Mouse (Mus musculus) spleen, postnatal 14 days (tissue): ENCODE results near the gene Pou6f1.
"Not testable (repeated sequence)": the region's sequence is repeated elsewhere in the genome, so short reads cannot be mapped to it uniquely, and the experiment has no call there.

Experiments
- DNase-seq, 2 experiments: peaks; one replicate each; pipeline ENCODE4 v3.0.0; 2021 to 2022; ENCODE audit warnings: low spot score in 2 of 2

Pou6f1 gene

DNA sequence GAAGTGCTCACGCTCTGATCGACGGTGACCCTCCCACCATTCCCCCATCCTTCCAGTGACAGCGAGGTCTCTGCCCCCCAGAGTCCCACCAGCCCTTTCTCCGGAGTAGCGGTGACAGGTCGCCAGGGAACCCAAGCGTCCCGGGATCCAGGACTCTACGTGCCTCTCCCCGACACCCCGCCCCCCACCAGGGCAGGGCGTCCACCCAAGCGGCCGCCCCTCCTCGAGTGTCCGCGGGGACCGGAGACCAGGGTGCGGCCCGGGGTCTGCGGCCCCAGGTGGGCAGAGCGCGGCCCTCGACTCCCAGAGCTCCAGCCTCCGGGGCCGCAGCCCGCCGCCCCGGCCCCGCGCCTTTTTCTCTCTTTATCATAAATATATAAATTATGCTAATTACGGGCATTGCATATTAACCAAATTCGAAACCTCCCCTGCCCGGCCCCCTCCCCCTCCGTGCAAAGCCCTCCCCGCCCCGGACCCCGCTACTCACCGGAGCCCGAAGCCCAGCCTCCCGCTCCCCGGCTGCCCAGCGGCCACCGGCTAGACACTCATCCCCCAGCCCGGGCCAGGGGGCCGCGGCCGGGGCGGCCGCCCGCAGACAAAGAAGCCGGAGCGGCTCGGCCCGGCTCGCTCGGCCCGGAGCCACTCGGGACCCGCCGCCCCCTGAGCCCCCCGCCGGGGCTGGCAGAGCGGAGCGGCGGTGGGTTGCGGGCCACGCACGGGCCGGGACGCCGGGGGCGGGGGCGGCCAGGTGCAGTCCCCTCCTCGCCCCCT lies at the start of gene Pou6f1:
Gene Pou6f1 (minus strand): TSS at position 709 of the 771 bp plus-strand sequence.
- no peak for DNase-seq

GRCm38 (mm10) chr15:100646161-100646560 lies 46.4 kb upstream of the Pou6f1 start:
- DNase-seq = no peak

GRCm38 (mm10) chr15:100642451-100642850 lies 42.7 kb upstream of the Pou6f1 start:
- DNase-seq = no peak

DNA sequence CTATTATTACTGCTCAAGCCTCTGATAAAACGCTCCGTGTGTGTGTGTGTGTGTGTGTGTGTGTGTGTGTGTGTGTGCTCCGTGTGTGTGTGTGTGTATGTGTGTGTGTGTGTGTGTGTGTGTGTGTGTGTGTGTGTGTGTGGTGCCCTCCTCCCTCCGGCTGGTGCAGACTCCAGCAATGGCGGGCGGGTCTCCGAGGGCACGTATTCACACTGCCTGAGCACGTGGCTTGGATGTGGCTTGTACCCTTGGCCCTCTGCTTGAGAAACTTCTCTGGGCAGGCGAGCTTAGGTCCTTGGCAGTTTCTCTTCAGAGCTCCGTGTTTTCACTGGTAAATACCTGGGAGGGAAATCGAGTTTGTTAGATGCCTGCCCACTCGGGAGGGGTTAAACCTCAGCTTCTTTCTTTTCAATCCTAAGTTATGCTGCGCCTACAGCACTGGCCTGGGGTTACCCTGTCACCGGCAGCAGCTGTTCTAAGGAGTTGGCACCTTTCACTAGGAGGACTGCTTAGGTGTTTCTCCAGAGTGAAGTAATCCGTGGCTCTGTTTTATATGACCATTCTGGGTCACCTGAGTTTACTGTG lies 41.5 kb upstream of the Pou6f1 start:
- no peak for DNase-seq

DNA sequence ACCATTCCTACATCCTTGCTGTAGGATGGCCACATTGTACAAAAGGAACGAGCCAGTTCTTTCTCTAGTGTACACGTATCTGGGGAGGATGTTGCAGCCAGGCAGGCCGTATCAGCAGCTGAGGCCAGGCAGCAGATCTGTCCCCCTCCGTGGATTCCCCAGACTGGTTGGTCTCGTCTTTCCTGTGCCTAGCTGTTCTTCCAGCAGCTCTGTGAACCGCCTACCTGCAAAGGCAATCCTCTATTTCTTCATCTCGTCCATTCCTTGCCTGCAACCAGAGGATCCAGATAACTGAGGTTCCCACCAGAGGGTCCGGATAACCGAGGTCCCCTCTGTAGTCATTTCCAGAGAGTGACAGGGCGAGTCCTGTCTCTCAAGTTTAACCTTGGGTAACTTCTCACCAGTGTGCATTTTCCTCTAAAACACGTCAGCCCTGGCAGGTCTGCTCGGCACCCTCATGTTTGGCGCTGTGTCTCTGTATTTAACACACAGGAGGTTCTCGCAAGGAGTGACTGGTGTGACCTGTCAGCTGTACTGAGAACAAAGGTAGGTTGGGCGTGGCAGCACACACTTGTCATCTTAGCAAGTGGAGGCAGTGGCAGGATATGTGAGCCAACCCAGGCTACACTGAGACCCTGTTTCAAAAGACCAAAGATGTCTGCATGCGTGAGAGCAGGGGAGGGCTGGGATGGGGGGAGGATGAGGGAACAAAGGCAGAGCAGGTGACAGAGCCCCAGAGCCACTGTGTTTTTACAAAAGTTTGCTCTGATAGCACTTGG lies 40.4 kb upstream of the Pou6f1 start:
- DNase-seq = no peak

- peak in 1 of 2 experiments; percentile 26 for DNase-seq
Measured at GRCm38 (mm10) chr15:100637661-100638060, 37.9 kb upstream of the Pou6f1 start.

GRCm38 (mm10) chr15:100636700-100637501 lies 37.1 kb upstream of the Pou6f1 start, which contains the start of gene Smagp:
Gene Smagp (minus strand): TSS chr15:100636940.
- DNase-seq = no peak

DNA sequence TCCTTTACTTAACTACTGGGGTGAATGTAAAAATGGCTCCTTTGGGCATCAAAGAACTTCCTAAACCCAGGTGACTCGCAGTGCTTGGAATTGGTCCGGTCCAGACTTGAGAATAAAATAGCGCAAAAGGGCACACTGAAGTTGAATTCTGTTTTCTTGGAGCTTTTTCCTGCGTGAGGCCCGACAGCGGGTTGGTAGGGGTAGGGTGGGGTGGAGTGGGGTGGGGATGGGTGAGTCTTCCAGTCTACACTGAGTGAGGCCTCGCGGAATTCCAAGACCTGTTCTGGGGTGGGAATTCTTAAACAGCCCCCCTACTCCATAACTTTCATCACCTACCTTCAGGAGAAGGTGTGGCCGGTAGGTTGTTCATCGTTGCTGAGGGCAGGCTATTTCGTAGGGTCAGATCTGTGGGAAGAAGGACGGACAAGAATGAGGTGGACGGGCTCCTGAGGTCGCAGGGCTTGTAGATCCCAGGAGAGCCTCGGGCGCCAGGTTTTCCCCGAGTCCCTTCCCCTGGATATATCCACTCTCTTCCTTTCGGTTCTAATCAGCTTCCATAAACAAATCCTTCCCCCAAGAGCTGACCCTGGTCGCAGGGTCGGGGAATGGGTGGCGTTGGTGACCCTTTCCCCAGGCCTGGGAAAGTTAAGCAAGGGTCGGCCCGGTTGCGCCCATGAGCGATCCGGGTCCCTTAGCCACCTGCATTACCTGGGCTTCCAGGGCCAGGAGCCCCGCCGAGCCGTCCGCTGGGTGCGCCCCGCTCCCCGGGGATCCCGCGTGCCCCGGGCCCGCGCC lies 36.3 kb upstream of the Pou6f1 start:
- no peak for DNase-seq

GRCm38 (mm10) chr15:100635239-100635638 lies 35.5 kb upstream of the Pou6f1 start:
- DNase-seq = no peak

- no peak for DNase-seq
Measured at GRCm38 (mm10) chr15:100633341-100633740, 33.6 kb upstream of the Pou6f1 start.

DNA sequence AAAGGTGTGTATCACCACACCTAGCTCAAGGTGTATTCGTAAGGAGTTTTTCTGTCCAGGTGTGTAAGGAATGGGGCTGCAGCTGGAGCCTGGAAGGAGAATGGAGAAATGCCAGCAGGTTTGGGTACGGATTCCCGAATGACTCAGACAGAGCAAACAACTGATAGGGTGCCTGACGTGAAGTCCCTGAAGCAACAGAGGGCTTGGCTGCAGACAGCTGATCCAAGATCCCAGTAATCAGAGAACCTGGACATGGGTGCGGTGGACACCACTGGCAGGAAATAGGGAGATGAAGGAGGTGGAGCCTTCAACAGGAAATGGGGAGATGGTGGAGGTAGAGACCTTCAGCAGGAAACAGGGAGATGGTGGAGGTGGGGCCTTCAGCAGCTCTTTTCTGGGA lies 32.5 kb upstream of the Pou6f1 start:
- no peak for DNase-seq

DNA sequence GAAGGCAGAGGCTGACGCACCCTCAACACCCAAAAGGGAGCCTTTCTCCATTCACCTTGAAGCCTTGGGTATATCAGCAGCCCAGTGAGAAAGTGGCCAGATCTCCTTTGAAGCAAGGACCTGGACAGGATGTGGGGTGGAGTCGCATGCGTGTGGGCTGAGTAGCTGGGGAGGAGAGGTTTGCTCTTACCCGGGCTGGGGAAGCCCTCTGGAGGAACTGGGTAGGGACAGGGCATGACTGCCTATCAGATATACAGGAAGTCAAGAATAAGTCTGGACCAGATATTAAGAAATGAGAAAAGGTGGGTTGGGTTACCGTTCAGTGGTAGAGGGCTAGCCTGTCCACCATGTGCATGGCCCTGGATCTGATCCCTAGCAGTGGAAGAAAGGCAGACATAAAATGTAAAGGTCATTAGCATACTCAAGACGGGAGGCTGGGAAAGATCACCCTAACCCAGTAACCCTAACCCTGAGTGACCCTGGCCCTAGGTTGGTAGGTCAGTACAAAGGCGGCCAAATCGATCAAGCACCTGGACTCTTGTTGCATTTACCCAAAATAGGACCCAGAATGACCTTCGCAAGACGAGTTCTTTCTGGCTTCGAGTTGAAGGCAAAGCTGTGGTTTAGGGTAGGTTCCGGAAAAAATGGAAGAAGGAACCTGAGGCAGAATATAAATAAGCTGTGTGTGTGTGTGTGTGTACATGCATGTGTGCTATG lies 31.8 kb upstream of the Pou6f1 start:
- DNase-seq = no peak

GRCm38 (mm10) chr15:100630126-100630525 lies 30.3 kb upstream of the Pou6f1 start:
- DNase-seq = no peak

- no peak for DNase-seq
Measured at GRCm38 (mm10) chr15:100628797-100629196, 29.0 kb upstream of the Pou6f1 start.

GRCm38 (mm10) chr15:100627774-100628370 lies 28.1 kb upstream of the Pou6f1 start:
- no peak for DNase-seq

GRCm38 (mm10) chr15:100627287-100627686 lies 27.5 kb upstream of the Pou6f1 start:
- DNase-seq = no peak

DNA sequence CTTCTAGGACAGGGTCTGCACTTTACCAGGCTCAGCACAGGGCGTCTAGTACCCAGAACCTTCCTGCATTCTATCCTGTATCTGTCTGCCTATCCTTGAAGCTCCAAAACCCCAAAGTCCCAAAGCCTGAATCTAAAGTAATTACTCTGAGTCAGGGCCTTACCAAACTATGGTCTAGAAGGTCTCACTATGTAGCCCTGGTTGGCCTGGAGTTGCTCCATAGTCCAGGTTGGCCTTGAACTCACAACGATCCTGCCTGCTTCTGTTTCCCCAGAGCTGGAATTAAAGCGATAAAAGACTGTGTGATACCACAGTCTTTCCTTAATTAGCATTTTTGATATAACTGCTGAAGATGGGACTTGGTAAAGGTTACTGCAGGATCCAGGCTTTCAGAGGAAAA lies 24.7 kb upstream of the Pou6f1 start:
- DNase-seq = no peak

- DNase-seq = no peak
Measured at GRCm38 (mm10) chr15:100623754-100624153, 24.0 kb upstream of the Pou6f1 start.

DNA sequence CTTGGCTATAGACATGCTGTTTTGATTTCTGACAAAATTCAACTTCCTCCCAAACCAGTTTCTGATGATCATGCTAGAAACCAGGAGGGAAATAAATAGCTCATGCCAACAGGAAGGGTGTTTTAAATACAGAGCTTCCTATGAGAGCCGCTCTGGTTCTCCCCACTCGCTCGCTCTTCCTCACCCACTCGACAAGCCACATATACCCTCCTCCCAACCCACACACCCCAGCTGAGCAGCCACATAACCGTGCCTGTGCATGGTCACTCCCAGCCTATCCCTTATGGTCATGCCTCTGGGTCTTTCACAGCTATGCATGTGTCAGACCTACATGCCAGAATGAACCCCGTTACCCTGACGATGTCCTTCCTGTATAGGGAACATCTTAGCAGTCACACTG lies 22.4 kb upstream of the Pou6f1 start:
- DNase-seq = no peak

DNA sequence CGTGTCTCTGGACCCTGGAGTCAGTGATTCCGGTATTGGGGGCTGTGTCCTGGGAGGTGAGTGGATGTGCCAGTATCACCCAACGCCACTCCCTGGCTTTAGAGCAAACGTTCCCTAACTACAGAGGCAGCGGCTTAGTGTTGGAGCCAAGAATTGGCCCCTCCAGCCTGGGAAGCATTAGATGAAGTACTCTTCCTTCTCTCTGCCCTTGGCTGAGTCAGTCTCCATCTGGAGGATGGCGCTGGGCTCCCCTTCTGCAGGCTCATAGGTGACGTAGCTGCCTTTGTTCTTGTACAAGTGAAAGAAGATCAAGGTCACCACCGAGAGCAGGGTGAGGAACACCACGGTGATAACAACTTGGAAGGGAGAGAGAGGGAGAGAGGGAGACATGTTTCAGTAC lies 21.9 kb upstream of the Pou6f1 start:
- DNase-seq = not testable (repeated sequence)
